Comparison of ENCODE assay signal across 16 mouse cellular contexts in the genomic region with DNA sequence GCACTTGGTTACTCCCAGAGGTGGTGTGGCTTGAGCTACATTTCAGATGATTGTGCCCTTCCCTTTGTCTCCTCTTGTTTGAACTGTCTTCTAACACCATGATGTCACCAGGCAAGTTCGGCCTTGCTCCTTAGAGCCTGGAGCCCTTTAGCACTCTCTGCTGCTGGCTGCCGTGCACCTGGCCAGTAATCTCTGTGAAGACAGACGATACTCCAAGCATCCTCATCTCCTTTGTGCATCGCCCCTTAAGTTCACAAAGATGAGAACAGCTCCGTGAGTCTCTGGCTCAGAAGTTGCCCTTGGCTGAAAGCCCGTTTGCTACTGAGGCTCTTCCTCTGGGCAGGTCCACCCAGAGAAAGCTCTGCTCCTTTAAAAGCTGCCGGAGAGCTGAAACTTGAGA. TPM values are rescaled to one million over a fixed set of nuclear protein-coding genes. Genes with fewer than 3 reads are reported as not detected.
"Had no signal": no experiment of that assay in that cellular context is flagged by ENCODE, and none has a peak within 500 bp of the region (broad histone marks: within the 10 kb centered on the region; RNA-seq: fewer than 3 reads in every experiment).

No protein-coding gene starts in this region.

- ATAC-seq: liver, embryonic 12.5 days had no signal

- H3K27me3 ChIP-seq: kidney, embryonic 15.5 days; limb, embryonic 15.5 days; liver, embryonic 12.5 days; lung, embryonic 15.5 days; midbrain, embryonic 12.5 days had no signal

- H3K4me3 ChIP-seq: kidney, embryonic 15.5 days; left cerebral cortex, adult 2 months; limb, embryonic 15.5 days; liver, embryonic 12.5 days; lung, embryonic 15.5 days; midbrain, embryonic 12.5 days had no signal

- H3K27ac ChIP-seq: kidney, embryonic 15.5 days; left cerebral cortex, adult 2 months; limb, embryonic 15.5 days; liver, embryonic 12.5 days; lung, embryonic 15.5 days; midbrain, embryonic 12.5 days had no signal

- H3K4me1 ChIP-seq: kidney, embryonic 15.5 days; lung, embryonic 15.5 days; midbrain, embryonic 12.5 days had no signal

- DNase-seq: kidney, adult 2 months; kidney, postnatal 25 days; lung, postnatal 14 days; right cerebral cortex, adult 18-20 months; right cerebral cortex, postnatal 25 days; thymus, postnatal 4 days had no signal

- H3K9ac ChIP-seq: kidney, embryonic 15.5 days; limb, embryonic 15.5 days; liver, embryonic 12.5 days; lung, embryonic 15.5 days; midbrain, embryonic 12.5 days had no signal

- H3K4me2 ChIP-seq: kidney, embryonic 15.5 days; limb, embryonic 15.5 days; liver, embryonic 12.5 days; lung, embryonic 15.5 days; midbrain, embryonic 12.5 days had no signal

- H3K9me3 ChIP-seq: kidney, embryonic 15.5 days; limb, embryonic 15.5 days; liver, embryonic 12.5 days; lung, embryonic 15.5 days; midbrain, embryonic 12.5 days had no signal

- H3K36me3 ChIP-seq: kidney, embryonic 15.5 days; limb, embryonic 15.5 days; liver, embryonic 12.5 days; lung, embryonic 15.5 days; midbrain, embryonic 12.5 days had no signal

RNA-seq across cellular contexts. Expression of gene Krt24, which starts 8.3 kb away (rescaled TPM):
- polyA plus RNA-seq: kidney, adult 2 months; kidney, embryonic 15.5 days; liver, embryonic 12.5 days; liver, embryonic 16.5 days; lung, embryonic 15.5 days; midbrain, embryonic 12.5 days; neural tube, embryonic 14.5 days; small intestine, adult 2 months; stomach, embryonic 16.5 days had no signal

RNA-seq across cellular contexts. Expression of gene Krt25, which starts 46.0 kb away (rescaled TPM):
- polyA plus RNA-seq: kidney, embryonic 15.5 days; limb, embryonic 15.5 days; liver, embryonic 12.5 days; liver, embryonic 16.5 days; lung, embryonic 15.5 days; midbrain, embryonic 12.5 days; small intestine, adult 2 months had no signal
